Mouse (Mus musculus): ENCODE results near the gene Prl3c1.

- TF ChIP-seq CTCF (conservative IDR thresholded peaks at IDR 0.05; ENCODE audit: low read length) (no peak), POU5F1 (IDR thresholded peaks at IDR 0.05; ENCODE audit: borderline replicate concordance, low read length) (no peak), NANOG (IDR thresholded peaks at IDR 0.05; ENCODE audit: borderline replicate concordance, low read length) (no peak)
These were observed 45.1 kb downstream of the Prl3c1 start, which contains the start of gene Prl3b1 for GRCm38 (mm10) chr13:27241547-27241946.

Measured in E14TG2a.4 (cell line).